Mouse (Mus musculus): ENCODE data around the gene Ngly1. TPM values are rescaled to one million over a fixed set of nuclear protein-coding genes. Genes with fewer than 3 reads are reported as not detected.
"Not testable (repeated sequence)": the region's sequence is repeated elsewhere in the genome, so short reads cannot be mapped to it uniquely, and the experiment has no call there.

Gene Ngly1
- total RNA-seq, 2 experiments from 2014 or later: 48.5 to 52.5 TPM

DNA sequence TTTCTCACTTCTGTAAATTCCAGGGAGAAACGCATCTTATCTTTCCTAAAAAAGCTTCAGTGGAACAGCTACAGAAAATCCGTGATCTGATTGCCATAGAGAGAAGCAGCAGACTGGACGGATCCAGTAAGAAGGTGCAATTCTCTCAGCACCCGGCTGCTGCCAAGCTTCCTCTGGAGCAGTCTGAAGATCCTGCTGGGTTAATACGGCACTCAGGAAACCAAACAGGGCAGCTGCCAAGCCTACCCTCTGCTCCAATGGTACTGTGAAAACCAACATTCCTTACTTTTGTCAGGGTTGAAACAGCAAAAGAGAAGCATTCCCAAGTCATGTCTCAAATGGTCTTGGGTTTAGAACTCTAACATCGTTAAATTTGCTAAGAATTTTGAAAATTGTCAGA is 11.5 kb downstream of the Ngly1 start:
- DNase-seq: no peak

DNA sequence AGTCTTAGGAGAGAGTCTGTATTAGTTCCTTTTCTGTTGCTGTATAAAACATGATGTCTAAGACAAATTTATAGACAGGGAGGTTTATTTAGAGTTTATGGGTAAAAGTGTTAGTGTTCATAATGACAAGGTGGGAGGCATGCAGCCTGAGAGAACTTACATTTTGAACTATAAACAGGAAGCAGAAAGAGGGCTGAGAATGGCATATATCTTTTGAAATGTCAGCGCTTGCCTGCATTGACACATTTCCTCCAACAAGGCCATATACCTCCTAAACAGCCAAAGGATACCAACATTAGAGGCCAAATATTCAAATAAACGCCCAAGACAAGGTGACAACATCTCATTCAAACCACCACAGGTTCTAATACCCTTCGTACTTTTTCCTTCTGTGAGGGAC is 12.8 kb downstream of the Ngly1 start:
- DNase-seq: no peak

DNA sequence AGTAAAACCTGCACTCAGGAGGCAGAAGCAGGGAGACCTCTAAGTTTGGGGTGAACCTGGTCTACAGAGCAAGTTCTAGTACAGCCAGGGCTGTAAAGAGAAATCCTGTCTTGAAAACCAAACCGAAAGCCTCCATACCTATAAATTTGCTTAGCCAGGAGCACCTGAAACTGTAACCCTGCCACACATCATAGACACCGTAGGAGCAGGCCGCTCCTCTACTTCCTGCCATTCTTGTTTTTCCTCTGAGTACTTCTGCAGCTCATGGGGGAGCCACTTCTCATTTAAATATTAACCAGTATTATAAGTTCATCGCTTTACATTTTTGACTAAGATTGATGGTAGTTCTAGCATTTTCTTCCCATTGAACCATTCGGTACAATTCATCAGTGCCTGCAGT is 17.9 kb downstream of the Ngly1 start:
- no peak for DNase-seq

DNA sequence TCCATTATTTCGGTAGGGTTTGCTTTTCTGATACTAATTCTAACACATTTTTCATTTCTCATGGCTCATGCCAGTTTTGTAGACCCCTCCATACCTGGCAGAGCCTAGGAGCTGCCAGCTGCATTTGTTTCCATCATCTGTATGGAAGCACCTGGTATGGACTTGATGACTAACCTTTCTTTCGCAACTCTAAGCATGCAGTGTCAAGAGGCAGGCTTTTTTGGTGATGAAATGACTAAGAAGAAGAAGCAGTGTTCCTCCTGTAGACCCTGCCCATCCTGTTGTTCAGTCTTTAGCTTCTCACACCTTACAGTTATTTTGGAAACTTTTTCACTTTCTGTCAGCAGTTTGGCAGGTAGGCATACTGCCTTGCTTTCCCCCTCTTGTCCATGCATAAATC is 20.7 kb downstream of the Ngly1 start:
- DNase-seq: no peak

DNA sequence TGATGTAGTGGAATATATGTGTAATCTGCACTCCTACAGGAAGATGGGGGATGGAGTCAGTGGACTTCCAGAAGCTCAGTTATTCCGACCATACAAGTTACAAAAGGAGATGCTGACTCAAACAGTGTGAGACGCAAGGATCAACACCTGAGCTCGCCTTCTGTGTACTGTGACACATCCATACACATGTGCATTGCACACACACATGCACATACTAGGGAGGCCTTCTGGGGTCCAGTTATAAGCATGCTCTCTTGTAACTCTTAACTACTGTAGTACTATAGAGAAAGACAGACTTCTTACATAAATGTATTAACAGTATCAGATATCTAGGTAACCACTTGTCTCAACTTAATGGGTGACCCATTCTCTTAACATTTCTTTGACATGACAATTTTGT is 24.6 kb downstream of the Ngly1 start:
- no peak for DNase-seq

DNA sequence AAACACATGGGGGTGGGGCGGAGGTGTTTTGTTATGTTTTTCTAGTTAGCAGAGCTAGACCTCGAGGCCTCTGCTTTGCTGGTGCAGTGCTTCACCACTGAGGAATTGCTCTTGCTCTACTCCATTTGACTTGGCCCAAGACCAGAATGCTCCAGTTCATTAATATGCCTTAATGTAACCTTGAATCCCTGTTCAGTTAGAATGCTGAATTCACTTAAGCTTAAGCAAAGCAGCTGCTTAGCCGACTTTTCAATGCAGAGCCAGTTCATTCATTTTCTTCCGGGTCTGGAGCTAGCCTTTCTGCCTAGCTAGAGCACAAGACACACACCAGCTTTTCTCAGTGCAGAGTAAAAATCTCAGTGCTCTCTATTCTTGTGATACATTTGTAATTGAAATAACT is 30.1 kb downstream of the Ngly1 start:
- DNase-seq: no peak

DNA sequence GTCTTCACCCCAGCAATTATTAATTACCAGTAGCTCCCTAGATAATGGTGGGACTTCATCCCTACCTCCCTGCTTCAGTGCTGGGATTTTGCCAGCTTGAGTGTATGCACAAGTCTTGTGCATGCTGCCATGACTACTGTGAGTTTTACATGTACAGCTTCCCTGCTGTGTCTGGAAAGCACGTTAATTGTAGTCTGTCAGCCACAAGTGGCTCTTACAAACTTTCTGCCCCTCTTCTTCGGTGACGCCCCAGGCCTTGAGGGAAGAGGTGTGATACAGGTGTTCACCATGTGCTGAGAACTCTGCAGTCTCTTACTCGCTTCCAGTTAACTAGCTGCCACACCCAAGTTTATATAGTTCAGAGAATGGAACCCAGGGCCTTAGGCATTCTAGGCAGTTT is 34.9 kb downstream of the Ngly1 start:
- DNase-seq: no peak

DNA sequence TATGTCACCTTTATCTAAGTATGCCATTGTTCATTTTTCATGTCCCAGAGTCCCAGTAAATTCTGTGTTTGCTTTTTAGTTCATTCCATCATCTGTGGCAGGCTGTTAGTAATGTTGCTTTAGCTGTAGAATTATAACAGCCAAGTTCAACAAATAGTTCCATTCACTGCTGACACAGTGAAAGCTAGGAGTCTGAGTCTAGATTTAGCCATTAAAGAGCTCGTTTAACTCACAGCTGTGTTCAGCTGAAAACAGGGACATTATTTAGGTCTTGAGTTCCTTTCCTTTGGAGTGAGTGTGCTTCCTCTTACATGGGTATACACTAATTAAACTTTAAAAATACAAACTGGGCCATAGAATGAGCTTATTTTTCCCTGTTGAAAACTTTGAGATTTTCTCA is 43.3 kb downstream of the Ngly1 start:
- no peak for DNase-seq

DNA sequence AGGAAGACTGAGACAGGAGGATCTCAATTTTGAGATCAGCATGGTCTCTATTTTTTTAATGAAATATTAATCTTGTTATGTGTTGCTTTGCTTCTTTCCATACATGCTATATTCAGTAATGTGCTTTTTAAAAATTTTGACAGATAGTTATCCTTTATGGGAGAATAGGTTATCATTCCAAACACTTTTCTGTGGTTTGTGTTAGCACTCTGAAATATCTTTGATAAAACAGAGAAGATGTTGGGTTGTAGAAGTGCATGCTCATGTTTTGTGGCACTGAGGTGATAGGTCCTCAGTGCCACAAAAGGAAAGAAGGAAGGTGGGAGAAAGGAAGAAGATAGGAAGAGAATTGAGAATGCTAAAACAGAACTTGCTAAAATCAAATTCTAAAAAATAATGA is 43.9 kb downstream of the Ngly1 start:
- DNase-seq: no peak

DNA sequence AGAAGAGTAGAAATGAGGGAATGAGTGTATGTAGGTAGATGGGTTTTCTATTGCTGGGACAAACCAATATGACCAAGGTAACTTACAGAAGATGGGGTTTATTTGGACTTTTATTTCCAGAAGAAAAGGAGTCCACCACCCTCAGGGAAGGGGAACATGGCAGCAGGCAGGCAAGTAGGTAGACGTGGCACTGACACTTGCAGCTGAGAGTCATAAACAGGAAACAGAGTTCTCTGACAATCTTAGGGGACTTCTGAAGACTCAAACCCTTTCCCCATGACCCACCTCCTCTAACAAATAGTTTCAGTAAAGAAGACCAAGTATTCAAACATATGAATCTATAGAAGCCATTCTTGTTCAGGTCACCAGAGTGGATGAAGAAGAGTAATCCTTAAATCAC is 44.8 kb downstream of the Ngly1 start:
- DNase-seq: no peak

DNA sequence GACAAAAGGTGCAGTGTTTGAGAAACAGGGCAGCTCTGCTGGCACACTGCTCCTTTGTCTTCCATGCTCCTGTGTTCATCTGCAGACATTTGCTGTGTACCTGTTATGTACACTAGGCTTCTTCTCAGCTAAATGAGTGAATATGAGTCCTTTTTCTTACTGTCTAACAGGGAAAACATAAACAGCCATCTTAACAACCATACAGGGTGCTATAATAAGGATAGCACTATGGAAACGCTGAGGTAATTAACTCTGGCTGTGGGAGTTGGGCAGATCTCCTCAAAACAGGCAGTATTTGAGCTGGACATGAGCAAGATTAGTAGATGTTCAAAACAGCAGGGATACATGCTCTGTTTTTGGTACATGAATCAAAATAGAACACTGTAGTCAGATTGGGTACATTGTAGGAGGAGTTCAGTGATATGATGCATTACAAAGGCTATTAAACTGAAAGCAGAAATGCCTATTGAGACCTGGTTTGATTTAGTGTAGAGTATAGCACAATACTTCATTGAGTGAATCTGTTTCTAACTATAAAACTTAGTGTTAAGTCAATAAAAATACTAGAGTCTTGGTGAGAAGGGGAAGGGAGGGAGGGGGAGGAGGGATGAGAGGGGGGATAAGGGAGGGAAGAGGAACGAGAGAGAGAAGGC is 47.9 kb downstream of the Ngly1 start:
- no peak for DNase-seq

DNA sequence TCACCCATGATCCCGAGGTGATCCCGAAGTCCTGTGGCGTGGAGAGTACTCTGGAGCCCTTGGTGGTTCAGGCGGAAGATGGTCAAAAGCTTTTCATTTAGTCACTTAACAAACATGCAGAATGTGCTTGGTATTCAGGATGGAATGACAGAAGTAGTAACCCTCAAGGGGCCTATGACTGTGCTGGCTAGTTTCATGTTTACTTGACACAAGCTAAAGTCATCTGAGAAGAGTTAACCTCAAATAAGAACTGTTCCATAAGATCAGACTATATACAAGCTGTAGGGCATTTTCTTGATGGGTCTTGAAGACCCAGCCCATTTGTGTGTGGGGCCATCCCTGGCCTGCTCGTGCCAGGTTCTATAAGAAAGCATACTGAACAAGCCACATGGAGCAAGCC is 52.7 kb downstream of the Ngly1 start:
- no peak for DNase-seq

DNA sequence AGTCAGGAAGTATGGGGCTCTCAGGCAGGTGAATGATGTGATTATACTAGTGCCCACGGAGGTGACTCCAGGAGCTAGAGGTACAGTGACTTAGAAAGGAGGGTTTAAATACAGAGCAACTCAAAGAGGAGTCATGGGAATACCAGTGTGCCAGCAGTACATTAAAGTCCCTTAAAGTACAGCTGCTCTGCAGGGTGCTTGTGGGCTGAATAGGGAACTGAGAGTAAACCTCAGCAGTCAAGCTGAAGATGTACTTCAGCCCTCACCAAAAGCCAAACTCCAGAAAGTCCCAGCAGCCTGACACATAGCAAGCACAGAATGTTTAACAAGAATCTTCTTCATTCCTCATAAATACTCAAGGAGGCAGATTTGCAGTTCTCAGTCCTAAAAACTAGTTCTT is 53.6 kb downstream of the Ngly1 start:
- DNase-seq: no peak

DNA sequence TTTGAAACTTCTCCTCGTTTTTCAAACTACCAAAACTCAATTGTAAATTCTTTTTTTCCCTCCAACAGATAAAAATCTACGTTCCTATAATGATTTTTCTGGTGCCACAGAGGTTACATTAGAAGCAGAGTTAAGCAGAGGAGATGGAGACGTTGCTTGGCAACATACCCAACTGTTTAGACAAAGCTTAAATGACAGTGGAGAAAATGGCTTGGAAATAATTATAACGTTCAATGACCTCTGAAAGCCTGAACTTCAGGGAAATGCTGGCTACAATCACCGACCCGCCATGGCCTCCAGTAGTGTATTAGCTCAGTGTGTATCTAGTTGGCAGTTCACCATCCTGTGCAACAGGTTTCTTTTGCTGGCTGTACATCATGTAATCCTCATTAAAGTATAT is 61.7 kb downstream of the Ngly1 start:
- DNase-seq: no peak

DNA sequence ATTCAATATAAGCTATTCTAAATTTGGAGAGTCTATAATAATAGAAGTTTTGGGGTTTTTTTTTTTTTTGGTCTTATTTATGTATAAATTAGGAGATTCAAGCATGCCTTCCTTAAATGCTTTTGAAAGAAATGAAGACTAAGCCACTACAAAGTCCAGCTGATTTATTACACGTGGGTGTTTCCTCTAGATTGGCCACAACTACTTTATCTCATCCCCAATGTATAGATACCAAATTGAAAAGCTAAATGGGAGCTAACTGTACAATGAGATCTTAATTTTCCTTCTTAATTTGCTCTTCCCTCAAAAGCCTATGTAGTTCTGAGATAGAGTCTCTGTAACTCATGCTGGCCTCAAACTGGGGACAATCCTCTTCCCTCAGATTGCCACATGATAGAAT is 63.5 kb downstream of the Ngly1 start:
- DNase-seq: no peak

DNA sequence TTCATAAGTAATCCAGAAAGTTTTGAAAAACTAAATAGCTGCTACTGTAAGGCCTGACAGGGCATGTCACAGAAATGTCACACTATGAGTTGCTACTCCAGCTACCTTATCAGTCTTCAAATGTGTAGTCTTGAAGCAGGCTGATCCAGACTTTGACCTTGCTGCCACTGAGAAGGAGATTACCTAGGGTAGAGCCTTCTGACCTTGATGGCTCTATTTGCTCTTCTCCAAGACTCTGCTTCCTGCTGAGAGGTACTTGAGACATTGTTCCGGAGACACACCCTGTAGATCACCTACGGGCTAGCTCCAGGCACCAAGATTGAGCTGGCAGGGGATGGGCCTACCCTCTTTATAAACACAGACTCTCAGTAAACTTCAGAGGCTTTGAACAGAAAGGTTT is 64.0 kb downstream of the Ngly1 start:
- not testable (repeated sequence) for DNase-seq

DNA sequence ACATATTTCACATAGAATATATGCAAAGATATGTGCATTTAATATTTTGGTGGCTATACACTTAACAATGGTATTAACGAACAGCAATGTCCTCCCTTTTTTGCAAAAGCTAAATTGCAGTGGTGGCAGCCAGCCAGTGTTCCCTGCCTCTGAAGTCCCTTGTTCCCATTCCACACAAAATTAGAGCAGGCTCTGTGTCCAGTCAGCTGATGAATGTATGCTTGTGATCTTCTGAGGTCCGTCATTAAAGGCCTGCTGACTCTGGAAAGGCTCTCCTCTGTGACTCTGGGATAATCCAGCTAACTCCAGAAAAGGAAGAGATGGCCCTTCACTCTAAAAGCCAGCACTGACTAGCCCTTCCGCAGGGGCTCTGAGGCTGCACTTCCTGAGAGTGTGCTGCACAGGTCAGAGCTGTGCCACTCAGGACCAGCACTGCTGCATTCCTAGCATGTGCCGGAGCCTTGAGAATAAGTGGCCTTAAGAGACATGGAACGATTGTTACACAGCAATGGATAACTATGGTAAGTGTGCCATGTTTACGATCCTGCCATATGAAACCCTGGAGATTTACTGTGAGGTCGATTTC is 64.9 kb downstream of the Ngly1 start:
- peak; percentile 20 for DNase-seq

DNA sequence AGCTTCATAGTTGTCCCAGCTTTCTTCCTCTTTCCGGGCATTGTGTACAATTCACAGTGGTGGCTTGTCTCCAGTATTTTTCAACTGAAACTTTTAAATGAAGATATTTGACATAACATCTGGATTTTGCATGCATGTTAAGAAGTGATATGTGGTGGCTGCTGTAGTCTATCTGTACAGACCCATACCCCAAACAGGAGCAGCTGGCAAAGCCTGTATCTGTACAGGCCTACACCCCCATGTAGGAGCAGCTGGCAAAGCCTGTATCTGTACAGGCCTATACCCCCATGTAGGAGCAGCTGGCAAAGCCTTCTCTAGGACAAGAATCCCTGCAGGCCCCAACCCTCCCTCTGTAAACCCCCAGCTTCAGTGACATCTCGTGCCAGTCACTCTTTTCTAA is 65.8 kb downstream of the Ngly1 start:
- no peak for DNase-seq

DNA sequence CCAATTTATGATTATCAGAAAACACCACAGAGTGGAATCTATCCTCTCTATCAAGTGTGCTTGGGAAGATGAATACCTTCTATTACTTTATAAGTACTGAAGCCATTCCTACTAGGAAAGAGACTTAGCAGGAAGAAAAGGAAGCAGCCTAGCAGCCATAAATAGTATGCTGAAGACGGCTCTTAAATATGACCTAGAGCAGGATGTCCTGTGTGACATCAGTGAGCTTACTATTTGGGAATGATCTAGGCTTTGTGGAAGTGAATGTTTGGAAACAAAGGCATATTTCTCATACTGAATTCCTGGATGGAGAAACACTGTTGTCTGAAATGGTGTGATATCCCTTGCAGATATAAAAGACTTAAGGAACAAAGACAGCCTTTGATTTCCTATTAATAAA is 67.6 kb downstream of the Ngly1 start:
- DNase-seq: no peak

DNA sequence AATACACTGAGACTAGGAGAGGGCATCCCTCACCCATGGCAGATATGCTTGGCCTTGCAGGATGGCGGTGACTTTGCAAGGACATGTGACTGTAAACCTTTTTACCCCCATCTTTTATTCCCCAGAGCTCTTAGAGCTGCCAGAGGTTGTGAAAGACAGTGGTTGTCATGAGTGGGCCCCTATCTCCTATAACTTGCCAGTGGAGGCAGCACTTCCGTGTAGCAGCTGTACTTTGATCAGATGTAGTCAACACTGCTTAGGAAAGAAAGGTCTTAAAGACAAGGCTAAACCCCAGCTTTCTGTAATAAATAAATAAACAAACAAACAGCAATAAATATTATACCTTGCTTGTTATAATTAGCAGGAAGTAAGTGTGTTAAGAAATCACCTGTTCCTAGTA is 70.7 kb downstream of the Ngly1 start:
- DNase-seq: no peak

DNA sequence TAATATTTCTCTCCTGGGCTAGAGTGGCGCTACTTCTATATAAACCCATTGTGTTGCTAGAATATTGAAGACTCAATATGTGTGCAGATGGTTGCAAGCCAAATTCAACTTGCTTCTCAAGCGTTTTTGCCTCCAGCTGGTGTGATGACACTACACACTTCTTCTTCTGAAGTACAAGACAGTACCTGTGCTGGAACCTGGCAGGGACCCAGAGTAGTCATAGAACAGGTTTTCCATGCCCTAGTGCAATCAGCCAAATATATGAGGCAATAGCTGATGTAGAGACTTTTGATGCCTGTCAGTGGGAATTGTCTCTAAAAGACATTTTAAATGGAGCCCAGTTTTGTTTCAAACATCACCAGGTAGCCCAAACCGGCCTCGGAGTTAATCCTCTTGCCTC is 75.3 kb downstream of the Ngly1 start:
- DNase-seq: no peak

DNA sequence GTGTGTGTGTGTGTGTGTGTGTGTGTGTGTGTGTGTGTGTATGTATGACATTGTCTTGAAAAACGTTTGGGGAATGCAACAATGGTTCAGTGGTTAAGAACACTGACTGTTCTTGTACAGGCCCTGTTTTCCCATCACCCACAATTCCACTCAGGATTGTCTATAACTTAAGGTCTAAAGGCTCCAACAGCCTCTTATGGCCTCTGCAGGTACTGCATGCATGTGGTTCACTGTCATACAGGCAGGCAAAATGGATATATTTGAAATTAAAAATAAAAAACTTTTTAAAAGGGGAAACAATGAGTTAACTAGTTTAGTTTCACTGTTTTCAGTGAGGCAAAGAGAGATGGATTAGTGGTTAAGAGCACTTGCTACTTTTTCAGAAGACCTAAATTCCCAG is 76.1 kb downstream of the Ngly1 start:
- DNase-seq: no peak

DNA sequence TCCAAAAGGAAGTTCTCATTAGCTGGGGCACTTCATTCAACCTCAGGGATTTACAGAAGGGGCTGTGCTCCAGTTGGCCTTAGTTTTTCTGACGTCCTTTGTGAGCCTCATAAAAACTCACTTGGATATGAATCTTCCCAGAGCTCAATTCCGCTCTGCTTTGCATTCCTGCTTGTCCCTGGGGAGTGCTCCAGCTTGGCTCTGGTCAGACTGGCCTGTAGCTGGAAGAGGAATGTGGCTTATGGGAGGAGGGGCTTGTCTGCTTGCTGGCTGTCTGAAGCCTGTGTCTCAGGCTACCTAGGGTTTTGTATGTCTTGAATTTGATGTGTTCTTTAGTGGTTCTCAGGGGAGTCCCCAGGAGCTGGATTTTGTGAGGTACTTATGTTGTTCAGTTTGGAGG is 79.5 kb downstream of the Ngly1 start:
- peak; percentile 51 for DNase-seq

DNA sequence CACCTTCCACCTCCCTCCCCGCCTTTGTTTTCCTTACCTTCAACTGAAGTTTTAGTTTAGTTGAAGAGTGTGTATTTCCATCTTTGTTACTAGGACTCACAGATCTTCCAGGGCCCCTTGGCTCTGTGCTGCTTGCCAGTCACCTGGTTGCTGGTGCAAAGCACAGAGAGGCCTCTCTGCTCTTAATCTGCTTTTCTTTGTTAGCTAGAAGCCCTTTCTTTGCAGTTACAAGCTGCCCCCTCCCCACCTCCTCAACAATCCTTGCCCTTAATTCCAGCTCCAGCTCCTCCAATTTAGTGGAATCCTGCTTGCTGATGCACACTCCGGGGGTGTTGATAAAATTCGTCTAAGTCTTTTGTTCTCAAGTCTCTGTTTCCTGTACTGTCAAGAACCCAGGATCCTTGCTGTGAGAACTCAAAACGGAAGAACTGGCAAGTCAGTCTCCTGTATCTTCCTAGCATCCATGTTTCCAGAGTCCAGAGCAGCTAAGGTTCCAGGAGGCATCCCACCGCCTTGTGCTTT is 79.9 kb downstream of the Ngly1 start:
- DNase-seq: no peak

DNA sequence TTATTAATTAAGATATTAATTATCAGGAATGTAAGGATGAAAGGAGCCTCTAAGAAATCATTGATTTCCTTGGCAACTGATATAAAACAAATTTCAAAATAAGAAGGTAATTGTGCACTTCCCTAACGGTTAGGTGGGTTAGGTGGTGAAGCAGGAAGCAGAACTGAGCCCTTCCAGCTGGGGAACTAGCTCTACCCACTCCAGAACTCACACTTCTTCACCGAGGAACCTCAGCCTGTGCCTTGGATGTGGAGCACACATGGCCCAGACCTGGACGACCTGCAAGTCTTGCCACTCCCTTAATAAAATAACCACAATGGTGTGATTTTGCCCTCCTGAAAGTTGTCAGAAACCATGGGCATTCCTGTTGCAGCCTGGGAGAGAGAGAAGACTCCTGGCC is 80.7 kb downstream of the Ngly1 start:
- no peak for DNase-seq

Measured in adrenal gland, postnatal 10 days (tissue).